Mouse (Mus musculus) right cerebral cortex, adult 18-20 months (tissue): ENCODE data around the gene Nudt3.

ENCODE experiments used
- DNase-seq: peaks from one replicate; pipeline ENCODE4 v3.0.0; 2022; ENCODE audit warnings: mixed read lengths

The Nudt3 gene

DNA sequence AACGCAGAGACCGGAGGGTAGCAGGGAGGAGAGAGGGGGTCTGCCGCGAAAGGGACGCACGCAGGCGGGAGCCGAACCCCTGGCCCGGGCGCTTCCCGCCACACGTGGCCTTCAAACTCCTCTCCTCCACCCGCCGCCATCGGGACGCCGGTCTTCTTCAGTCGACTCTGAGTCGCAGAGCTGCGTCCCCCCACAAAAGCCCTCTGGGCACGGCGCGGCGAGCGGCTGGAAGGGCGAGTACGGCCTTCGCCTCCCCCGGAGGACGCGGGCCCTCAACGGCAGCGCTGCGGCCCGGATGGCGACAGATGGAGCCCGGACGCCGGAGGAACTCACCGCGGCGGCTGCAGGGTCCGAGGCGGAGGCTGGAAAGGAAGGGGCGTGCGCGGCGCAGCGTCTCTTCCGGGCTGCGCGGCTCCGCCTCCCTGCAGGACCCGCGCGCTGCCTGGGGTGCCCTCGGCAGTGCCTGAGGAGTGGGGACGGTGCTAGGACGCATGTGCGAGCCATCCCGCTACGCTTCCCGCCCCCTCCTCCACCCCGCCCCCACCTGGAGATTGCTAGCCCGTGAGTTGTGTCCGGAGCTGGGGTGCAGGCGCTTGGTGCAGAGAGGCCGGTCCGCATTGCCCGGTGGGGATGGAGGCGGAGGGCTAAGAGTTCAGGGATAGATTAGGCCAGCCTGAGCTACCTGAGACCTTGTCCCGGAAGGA, 11.7 kb upstream of the Nudt3 start, which contains the start of gene RPS10-NUDT3:
TSS of gene RPS10-NUDT3 (minus strand) at position 352 of the 704 bp plus-strand sequence.
- DNase-seq, result peak; percentile 92

DNA sequence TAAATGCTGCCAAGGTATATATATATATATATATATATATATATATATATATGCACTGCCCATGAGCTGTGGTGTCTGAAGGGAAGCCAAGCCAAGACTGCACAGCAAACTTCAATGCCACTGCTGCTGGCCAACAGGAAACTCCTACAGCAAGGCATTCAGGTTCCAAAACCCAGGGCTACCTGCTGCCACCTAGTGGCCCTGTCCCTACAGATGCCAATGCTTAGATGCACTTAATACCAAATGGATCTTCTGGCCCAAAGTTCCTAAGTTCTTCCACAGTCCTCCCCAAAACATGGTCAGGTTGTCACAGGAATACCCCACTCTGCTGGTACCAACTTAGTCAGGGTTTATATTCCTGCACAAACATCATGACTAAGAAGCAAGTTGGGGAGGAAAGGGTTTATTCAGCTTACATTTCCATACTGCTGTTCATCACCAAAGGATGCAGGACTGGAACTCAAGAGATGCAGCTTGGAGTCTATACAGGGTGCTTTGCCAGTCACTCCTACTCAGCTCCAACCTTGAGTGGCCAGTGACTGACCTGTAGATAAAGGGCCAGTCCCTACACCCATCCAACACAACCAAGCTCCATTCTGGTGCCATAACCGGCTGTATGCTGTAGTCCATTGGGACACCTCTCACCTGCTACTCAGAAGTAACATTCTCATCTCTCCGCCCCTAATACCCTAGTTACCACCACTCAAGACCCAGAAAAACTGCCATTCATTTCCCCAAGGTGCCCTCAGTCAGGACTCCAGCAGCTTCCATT, 6.1 kb upstream of the Nudt3 start:
- DNase-seq, result peak; percentile 82

DNA sequence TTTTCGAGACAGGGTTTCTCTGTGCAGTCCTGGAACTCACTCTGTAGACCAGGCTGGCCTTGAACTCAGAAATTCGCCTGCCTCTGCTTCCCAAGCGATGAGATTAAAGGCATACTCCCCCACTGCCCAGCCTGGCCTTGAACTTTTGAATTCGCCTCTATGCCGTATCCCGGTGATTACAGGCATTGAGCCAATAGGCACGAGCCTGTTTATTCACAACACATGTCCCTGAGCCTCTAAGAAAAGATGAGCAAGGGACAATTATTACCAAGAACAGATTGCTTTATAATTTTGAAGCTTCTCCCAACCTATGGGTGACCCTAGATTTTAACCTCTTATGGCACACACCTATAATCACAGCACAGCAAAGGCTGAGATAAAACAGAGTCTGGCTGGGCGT, 5.1 kb upstream of the Nudt3 start:
- DNase-seq, result no peak

DNA sequence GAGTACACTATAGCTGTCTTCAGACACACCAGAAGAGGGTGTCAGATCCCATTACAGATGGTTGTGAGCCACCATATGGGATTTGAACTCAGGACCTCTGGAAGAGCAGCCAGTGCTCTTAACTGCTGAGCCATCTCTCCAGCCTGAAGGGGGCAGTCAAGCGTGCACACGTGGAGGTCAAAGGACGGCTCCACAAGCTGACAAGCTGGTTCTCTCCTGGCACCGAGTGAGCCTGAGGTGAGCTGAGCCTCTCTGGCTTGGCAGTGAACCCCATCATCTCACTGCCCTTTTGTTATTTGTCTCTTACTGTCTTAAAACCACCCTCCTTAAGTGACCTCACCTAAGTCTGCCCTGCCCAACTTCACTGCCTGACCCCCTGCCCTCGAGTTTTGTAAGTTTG, 4.2 kb upstream of the Nudt3 start:
- no peak for DNase-seq

DNA sequence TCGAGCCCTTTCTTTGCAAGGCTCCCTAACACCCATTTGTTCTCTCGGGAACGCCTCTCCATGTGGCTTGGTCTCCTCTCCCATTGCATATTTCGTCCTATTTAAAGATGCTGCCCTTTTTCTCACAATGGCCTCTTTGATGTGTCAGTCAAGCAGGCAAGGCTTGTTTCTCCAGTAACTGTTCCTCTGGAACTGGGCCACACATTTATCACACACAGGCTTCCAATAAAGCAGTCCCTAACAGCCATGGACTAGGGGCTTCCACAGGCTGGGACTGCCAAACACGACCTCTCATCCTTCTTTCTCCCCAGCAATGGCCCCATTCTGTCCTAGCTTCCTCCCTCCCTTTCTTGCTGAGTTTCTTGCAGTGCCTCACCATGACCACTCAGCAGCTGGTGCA, 3.4 kb upstream of the Nudt3 start:
- no peak for DNase-seq

DNA sequence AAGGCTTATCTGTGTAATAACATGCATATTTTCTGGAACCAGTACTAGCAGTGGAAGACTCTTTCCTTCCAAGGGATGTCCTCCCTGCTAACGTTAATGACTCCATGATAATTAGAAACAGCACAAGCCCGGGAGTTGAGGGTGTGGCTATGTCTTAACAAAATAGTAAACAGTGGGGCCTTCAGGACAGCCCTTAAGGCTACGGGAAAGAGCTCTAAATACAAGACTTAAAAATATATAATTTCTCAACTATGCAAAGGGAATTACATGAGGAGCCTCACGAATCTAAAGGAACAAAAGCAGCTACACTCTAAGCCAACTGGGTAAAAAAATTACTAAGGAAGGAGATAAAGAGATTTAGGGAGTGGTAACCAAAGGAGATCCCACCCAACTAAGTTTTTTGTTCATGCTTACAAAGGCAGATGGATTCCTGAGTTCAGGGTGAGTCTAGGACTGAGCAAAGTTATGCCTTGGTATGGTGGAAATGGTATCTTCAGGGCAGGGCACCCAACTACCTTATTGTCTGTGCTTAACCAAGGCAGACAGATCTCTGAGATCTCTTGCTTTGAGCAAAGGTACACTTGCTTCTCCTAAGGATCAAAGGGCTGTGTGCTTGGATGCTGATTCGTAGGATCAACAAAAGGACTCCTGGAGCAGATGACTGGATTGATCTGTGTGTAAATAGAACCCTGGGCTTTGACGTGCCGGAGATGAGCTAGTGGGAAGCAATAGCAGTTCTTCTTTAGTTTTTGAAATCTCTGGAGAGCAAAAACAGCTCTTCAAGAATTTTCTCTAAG, 2.4 kb upstream of the Nudt3 start:
- no peak for DNase-seq

DNA sequence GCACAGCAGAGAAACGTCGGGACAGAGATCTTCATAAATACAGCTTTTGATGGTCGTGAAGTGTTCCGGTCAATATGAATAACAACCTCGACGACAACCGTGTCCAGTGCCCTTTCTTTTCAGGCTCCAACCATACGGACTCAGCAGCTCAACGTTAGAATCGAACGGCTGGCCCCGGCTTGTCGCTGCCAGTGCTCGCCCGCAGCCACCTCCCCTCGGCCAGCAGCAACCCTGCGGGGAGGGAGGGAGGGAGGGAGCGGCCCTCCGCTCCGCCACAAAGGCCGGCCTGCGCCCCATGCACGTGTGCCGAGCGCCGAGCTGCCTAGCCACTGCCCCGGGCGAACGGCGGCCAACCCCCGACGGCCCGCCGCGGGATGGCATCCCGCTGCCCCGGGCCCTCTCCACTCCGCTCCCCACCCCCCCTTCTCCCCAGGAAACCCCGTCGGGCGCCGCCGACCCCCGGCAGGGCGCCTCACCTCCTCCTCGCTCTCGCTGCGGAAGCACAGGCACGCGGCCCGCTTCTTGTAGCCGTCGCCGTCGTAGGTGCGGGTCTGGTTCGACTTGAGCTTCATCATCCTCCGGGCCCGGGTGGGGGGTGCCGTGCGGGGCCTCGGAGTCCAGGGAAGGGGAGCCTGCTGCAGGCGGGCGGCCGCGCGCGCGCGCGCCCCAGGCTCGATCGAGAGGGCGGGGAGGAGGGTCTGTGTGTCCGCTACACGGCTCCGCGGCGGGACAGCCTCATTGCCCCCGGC, 510 bp downstream of the Nudt3 start:
- DNase-seq, result no peak

DNA sequence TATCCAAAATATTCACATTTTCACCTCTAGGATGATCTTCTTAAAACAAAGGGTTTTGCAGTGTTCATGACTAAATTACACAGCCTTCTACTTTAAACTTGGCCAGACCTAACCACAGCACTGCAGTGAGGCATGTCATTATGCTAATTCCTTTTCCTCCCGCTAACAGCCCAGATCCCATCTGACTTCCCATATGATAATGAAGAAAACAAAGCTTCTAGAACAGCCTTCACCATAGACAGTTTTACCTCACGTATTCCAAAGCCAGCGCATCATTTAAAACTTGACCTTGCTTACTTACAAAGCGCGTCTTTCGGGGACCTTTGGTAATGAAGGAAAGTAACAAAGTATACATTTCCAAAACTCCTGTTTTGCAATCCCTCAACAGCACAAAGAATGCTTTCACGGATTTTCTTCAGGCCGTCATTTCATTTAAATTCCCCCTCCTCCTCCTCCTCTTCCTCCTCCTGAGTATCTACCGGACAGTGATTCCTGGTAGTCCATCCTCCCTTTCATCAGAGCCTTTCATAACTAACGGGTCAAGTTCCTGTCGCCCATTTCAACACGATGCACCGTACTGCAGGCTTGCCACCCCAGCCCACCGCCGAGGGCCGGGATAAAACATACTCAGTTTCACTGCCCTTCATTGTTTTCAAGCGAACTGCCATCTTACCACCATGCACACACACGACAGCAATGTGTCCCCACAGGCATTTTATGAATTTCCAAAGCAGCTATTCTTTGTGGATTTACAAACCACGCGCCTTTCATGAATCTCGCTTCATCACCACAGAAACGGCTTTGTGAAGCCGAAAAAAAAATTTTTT, 1.4 kb downstream of the Nudt3 start:
- DNase-seq, result no peak

DNA sequence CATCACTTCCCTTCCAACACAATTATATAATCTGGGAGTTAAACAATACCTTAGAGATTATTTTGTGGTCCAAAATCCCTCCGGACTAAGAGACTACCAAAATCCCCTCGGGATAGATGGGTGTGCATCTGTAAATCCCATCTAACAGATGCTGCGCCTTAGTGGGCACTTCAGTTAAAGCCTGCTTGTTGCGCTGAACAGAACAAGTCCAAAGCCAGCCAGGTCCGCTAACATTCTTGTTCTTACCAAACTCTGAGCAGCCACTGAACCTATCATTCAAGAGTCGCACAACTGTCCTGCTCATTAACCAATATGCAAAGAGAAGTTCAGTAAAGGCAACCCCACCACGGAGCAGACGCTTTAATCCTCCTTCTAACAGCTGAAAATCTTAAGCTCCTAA, 2.1 kb downstream of the Nudt3 start:
- DNase-seq, result no peak

DNA sequence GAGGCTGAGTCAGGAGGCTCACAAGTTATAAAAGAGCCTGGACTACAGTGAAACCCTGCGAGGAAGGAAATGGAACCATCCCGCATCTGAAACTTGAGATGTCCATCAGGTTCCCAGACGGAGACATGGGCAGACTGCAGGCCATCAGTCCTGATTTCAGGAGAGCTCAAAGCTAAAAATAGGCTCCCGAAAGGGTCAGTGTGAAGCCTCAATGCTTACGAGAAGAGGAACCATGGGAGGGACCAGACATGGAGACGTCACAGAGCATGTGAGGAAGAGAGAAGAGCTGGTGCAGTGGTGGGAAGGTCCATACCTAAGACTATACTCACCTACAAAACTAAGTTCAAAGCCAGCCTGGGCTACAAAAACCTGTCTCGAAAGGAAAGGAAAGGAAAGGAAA, 7.9 kb downstream of the Nudt3 start:
- no peak for DNase-seq

DNA sequence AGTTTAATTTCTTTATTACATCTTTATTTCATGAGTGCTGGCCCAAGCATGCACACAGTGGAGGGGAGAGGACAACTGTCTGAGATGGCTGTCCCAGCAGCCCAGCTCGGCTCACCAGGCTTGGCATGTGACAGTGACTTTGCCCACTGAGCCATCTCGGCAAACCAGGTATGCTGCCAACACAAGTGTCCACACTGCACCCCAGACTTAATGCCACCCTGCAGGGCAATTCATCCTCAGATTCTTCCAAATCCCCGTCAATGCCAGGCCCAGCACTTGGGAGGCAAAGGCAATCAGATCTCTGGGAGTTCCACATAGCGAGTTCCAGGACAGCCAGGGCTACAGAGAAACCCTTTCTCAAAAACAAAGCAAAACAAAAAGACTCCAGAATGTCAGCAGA, 10.3 kb downstream of the Nudt3 start:
- DNase-seq, result no peak

DNA sequence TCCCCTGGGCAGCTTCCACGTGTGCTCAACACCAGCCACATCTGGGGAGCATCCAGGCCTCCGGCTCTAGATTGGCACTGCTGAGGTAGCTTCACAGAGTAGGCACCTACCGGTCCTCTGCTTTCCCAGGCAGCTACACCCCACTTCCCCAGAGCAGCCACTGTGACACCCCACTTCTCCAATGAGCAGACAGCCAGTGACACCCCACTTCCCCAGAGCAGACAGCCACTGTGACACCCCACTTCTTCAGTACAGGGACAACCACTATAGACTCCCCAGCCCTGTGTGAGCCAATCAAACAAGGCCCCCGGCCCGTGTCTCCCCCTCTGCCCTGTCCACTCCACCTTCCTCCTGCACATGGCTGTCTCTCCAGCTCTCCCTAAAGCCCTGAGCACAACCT, 11.3 kb downstream of the Nudt3 start:
- DNase-seq, result no peak

DNA sequence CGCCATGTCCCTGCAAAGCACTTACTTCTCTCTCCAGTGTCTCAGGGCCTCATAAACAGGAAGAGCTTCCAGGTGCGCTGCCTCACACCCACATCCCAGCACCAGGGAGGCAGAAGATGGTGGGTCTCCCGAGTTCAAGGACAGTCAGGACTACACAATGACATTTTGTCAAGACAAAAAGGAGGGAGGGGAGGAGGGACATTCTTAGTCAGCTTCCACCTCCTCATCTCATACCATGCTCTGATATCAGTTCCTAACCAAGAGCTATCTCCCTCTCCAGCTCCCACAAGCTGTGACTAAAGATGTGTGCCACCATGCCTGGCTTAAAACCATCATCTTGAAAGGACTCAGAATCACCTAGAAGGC, 11.8 kb downstream of the Nudt3 start:
- DNase-seq, result no peak

DNA sequence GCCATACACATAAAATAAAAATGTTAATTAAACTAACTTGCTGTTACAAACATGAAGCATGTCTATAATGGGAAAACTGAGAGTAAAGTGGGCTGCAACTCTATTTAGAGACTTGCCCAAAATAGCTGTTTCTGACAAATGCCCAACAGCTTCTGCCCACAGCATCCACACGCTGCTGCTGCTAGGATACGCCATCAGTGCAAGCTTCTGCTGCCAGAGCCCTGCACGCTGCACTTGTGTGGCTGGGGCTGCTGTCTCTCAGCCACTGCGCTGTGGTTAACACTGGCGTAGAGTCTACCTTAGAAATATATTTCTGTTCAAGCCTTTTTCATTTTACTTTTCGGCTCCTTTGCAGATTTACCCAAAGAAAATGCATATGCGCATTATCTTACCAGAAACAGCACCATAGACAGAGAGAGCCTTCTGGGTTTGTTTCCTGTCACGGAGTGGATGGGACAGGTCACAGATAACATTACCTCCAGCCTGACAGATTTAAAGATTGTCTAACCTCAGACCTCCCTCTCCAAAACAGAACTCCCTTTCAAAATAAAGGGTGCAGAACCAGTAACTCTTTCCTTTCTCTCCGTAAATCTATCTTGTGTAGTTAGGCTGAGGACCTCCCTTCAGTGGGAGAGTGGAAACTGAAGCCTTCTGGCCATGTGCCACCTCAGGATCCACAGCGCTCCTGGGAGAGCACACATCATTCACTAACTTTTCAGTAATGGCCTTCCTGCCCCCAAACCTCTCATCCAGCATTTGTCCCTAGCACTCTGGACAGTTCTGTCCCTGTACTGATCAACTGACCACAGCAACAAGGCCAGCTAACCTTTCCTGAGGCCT, 12.4 kb downstream of the Nudt3 start:
- DNase-seq, result peak; percentile 85

DNA sequence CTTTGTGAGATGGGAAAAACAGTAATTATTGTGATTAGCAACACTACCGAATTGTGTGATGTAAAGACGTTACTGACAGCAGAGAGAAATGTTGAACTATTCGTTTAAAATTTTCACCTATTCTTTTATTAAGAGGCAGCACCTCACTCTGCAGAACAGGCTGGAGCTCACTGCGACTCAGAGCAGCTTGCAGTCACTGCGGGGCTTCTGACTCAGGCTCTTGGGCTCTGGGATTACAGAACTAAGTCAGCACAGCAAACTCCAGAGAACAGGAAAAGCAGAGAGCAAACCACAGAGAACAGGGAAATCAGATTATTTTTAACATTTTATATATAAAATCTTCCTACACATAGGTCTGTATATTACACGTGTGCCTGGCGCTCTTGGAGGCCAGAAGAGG, 13.7 kb downstream of the Nudt3 start:
- DNase-seq, result no peak

DNA sequence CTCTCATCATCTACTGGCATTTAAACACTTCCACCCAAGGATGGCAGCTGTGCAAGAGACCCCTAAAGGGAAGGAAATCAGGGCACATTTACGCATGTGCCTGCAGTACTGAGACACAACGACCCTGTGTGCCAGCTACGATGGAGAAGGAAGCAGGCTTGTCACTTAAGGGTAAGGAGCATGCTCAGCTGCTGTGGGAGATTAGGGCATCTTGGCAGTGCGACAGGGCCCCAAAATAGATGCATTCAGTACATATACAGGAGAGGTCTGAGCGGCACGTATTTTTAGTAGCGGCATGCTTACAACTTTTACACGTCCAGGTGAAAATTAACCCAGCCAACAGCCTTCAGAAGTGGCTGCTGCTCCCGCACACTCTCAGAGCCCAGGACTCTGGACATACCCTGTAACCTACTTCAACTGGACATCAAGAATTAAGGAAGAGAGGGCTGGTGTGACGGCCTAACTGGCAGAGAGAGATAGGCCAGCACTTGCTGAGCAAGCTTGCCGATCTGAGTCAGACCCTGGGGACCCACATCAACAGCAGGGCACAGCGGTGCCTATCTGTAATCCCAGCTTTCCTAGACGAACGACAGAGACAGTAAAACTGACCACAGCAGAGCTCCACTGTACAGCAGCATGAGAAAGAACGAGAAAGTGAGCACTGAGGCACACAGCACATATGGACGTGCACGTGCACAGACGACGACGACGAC, 19.6 kb downstream of the Nudt3 start:
- no peak for DNase-seq

DNA sequence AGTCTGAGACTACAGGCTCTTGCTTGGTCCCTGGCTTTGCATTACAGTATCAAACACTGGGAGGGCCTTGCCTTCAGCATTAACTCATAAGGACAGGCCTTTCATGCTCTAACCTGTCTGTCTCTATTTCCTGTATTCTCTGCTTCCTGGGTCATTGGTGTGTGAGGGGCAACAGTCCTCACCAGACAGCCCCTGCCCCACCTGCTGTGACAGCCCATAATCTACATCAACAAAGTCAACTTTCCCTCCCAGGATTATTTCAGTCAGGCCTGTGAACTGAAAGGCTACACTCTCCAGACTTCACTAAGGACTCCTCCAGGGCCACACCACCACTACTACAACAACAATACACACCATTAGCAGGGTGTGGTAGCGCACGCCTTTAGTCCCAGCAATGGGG, 20.3 kb downstream of the Nudt3 start:
- no peak for DNase-seq

DNA sequence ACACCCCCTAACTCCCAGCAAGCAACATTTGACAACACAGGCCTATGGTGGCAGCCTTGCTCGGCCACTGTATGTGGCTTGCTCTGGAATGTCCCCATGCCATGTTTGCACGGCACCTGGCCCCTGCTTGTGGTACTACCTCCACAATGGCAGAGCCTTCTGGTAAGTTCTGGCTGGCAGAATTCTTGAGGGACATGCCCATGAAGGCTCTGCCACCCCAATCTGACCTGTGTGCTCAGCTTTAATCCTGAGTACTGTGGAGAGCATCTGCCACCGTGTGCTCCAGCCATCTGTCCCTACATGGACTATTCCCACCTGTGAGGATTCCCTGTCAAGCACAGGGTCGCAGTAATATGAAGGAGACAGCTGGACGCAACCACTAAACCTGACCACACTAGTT, 22.4 kb downstream of the Nudt3 start:
- no peak for DNase-seq

DNA sequence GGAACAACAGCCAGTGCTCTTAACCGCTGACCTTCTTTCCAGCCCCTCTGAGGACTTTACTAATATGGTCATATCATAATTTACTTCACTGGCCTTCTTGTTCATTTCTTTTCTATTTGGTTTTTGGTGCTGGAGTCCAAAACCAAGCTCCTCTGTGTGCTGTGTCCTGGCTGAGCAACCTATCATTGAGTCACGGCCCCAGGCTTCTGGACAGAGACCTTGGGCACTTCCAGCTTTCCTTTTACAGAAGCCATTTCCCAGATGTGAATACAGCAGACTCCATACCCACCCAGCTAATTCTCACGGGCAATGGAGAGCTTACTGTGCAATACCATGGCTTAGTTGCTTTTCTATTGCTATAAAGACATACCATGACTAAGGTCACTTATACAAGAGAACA, 23.0 kb downstream of the Nudt3 start:
- no peak for DNase-seq

DNA sequence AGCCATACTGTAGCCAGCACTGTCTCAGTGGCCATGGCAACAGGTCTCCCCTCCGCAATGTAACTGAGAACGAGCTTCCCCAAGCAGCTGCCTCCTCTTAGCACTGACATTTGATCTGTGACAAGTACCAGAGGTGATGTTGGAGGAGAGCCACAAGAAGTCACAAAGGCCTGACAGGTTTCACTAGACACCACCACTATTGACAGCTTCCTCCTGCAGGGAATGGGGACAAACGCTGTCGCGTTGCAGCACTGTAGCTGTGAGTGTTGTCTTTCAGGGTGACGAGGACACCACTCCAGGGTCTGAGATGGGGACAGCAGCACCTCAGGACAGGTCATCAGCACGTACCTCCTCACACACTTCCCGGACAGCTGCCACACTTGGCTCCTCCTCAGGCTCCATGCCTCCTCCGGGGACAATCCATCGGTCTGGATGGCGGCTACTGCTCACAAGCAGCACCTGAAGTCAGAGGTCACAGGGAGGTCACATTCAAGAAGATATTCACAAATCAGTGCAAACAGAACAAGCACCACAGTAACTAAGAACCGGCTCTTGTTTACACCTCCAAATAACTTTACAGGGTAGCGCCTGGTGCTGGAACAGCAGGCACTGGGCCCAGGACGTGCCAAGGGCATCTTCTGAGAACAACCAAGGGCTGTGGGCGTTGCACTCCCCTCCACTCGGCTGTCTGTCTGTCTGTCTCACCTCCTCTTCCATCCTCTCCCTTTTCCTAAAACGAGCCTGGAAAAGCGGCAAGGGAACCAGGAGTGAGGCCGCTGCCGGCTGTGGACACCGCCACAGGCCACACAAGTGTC, 26.7 kb downstream of the Nudt3 start:
- no peak for DNase-seq
